Mouse (Mus musculus): ENCODE data around the gene Mrfap1. TPM values are rescaled to one million over a fixed set of nuclear protein-coding genes. Genes with fewer than 3 reads are reported as not detected.
"Not testable (repeated sequence)": the region's sequence is repeated elsewhere in the genome, so short reads cannot be mapped to it uniquely, and the experiment has no call there.

The Mrfap1 gene
- 294 and 302 TPM in 2 replicates for polyA plus RNA-seq (2015; fragmentation: Nextera tagmentation; extraction: Ambion mirVana)

DNA sequence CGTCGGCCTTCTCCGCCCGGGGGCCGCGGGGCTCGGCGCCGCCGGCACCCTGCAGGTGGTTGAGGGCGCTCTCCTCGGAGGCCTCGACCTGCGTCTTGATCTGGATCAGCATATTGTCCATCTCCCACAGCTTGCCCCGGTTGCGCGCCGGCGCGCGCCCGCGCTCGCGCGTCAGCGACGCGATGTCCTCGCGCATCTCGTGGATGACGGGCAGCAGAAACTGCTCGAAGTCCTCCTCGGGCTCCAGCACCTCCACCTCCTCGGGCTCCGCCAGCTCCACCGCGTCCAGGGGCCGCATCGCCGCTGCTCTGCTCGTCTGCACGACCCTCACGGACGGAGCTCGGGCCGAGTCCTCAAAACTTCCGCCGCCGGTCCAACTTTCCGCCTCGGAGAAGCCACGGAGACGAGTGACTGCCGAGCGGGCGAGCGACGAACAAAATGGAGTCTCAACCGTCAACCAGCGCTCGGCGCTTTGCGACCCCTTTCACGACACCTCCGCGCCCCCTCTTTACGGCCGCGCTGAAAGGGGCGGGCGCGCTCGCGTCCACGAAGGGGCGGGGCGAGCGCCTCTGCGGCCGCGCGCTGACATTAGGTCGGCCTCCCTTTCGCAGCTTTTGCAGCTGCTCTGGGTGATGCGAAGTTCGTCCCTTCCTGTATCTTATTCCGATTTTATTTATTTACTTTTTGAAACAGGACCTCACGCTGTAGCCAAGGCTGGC lies at the start of gene Mrfap1:
TSS of gene Mrfap1 (minus strand) at position 477 of the 719 bp plus-strand sequence.
- Histone ChIP-seq H3K4me3 (peak within 1 kb of the TSS; percentile 68), H3K27ac (peak within 1 kb of the TSS; percentile 96), H3K4me2 (peak within 1 kb of the TSS; percentile 60), H3K9ac (peak within 1 kb of the TSS; percentile 89), H3K36me3 (peaks cover 13% of the 10 kb centered on the region), H3K4me1 (replicated peaks) (peaks cover 14% of the 10 kb centered on the region)
- not testable (repeated sequence) for H3K9me3 ChIP-seq, H3K27me3 ChIP-seq
- under 1% methylated on average over 90 of the region's 90 CpGs for WGBS
- ATAC-seq (ENCODE audit: low FRiP score) = peak; percentile 79

DNA sequence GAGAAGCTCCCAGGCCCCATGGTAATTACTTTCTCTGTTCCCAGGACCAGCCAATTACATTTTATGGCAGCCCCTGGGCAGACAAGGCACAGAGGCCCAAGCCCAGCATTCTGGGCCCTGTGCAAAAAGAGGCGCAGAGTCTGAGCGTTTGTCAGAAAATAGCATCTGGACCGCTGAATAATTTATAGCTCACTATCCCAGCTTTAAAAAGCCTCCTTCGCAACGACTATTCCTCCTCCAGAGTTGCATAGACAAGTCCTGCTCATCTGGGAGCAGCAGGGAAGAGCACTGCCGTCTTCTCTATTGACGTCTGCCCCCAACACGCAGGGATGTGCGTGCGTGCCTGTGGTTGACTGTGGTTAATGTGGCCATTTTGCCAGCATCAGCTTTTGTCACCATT lies 47.9 kb upstream of the Mrfap1 start:
- Histone ChIP-seq H3K36me3 (no peaks in the 10 kb centered on the region), H3K4me3 (no peak overlapping the region), H3K4me2 (no peak overlapping the region), H3K27me3 (no peaks in the 10 kb centered on the region), H3K27ac (peak overlapping the region; percentile 76), H3K9me3 (no peaks in the 10 kb centered on the region), H3K4me1 (replicated peaks) (peaks cover 12% of the 10 kb centered on the region), H3K9ac (no peak overlapping the region)
- ATAC-seq (ENCODE audit: low FRiP score) = peak; percentile 46; the same call in 1 of the 2 replicates
- 53% methylated on average over 10 of the region's 10 CpGs for WGBS

DNA sequence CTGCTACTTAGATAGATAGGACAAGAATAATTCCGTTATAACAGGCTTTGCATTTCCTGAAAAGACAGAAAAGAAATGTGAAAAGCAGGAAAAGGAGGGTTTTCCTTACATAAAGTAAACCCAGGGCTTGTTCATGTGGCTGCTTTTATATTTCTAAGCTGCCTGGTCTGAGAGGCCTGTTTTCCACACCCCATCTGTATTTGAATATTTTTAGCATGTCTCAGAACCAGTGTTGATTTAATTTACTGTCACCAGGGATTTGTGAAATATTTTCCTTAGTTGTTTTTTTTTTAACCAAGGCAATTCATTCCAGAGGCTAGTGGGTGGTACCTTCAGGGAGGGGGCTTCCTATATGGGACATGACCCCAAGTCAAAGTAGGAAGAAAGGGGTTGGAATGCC lies 45.1 kb upstream of the Mrfap1 start:
- no peak overlapping the region for H3K4me3 ChIP-seq
- H3K4me2 ChIP-seq = no peak overlapping the region
- peaks cover 12% of the 10 kb centered on the region for H3K4me1 ChIP-seq (replicated peaks)
- 72% methylated on average over 1 of the region's 1 CpGs for WGBS
- no peaks in the 10 kb centered on the region for H3K9me3 ChIP-seq
- H3K9ac ChIP-seq = no peak overlapping the region
- no peak overlapping the region for H3K27ac ChIP-seq
- no peaks in the 10 kb centered on the region for H3K27me3 ChIP-seq
- no peak for ATAC-seq (ENCODE audit: low FRiP score)
- H3K36me3 ChIP-seq = no peaks in the 10 kb centered on the region

DNA sequence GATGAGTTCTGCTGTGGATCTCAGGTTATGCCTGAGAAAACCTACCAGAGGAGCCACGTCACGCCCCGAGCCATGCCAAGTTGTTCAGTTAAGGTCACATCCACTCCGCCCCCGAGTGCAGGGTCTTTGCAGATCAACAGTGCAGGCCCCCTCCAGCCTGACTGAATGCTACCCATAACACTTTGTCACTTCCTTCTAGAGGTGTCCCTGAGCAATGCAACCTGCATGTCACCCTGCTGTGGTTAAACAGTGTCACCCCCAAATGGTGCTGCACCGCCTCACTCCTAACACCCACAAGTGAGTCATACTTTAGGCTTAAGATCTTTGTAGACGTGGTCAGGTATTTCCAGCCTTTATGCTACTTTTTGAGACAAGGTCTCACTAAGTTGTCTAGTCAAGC lies 43.5 kb upstream of the Mrfap1 start:
- Histone ChIP-seq H3K4me2 (no peak overlapping the region), H3K9ac (no peak overlapping the region), H3K27ac (no peak overlapping the region), H3K4me3 (no peak overlapping the region), H3K27me3 (no peaks in the 10 kb centered on the region), H3K9me3 (no peaks in the 10 kb centered on the region), H3K4me1 (replicated peaks) (peaks cover 12% of the 10 kb centered on the region), H3K36me3 (no peaks in the 10 kb centered on the region)
- ATAC-seq (ENCODE audit: low FRiP score) = no peak
- WGBS = 87% methylated on average over 7 of the region's 7 CpGs

DNA sequence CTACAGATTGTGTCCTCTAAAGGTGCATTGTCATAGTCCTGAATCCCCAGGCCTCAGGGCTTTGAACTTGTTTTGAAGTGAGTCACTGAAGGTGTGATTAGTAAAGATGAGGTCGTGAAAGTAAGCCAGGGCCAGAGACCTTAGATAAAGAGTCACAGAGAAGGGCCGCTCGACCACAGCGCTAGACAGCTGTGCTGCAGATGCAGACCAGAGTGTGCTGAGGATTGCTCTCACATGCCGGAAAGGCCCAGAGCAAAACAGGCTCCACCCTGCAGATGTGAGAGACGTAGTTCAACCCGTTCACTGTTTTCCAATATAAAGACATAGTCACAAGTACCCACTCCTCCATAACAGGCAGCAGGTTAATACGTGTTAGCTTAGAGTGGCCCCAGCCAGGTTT lies 43.0 kb upstream of the Mrfap1 start:
- 75% methylated on average over 8 of the region's 8 CpGs for WGBS
- Histone ChIP-seq H3K4me1 (replicated peaks) (peaks cover 8% of the 10 kb centered on the region), H3K9me3 (no peaks in the 10 kb centered on the region), H3K27ac (no peak overlapping the region), H3K4me3 (no peak overlapping the region), H3K27me3 (no peaks in the 10 kb centered on the region), H3K9ac (no peak overlapping the region), H3K4me2 (no peak overlapping the region), H3K36me3 (no peaks in the 10 kb centered on the region)
- ATAC-seq (ENCODE audit: low FRiP score) = no peak

DNA sequence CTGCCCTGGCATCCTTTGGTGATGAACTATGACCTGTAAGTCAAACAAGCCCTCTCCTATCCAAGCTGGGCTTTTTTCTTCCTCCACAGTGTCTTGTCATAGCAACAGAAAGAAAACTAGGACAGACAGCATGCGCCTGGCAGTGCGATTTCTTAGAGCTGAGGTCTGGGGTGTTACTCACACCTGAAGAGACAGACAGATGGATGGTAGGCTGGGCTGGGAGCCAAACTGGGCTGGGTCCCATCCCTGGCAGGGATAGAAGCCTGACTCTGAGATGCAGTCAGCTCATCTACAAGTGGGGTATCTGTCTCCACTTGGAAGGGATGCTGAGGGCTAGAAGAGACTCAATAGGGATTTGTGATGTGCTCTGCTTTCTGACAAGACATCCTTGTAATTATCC lies 42.5 kb upstream of the Mrfap1 start:
- 87% methylated on average over 2 of the region's 2 CpGs for WGBS
- Histone ChIP-seq H3K9ac (no peak overlapping the region), H3K4me2 (no peak overlapping the region), H3K36me3 (no peaks in the 10 kb centered on the region), H3K9me3 (no peaks in the 10 kb centered on the region), H3K27ac (no peak overlapping the region), H3K4me1 (replicated peaks) (peaks cover 2% of the 10 kb centered on the region), H3K27me3 (0 out of 2 replicates have a peak, but pooled peaks cover 1% of the 10 kb centered on the region), H3K4me3 (no peak overlapping the region)
- no peak for ATAC-seq (ENCODE audit: low FRiP score)

DNA sequence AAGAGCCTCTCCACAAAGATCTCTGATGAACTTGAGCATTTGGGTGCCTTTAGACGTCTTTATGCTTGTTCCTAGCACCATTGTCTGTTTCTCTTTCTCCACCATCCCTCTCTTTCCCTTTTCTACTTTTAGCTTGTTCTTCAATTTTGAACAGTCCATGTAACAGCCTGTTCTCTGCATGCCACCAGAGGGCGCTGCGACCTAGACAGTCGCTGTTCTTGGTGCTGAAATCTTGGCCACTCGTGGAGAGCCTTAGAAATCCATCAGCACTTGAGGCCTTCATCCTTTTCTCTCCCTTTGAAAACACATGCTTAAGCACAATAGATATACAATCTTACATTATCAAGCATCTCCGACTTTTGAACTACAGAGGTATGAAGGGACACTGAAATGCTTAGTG lies 39.4 kb upstream of the Mrfap1 start:
- no peak overlapping the region for H3K9ac ChIP-seq
- no peak overlapping the region for H3K4me3 ChIP-seq
- H3K9me3 ChIP-seq = no peaks in the 10 kb centered on the region
- 0 out of 2 replicates have a peak, but pooled peaks have one; percentile 41 for ATAC-seq (ENCODE audit: low FRiP score)
- H3K27ac ChIP-seq = no peak overlapping the region
- WGBS = 2% methylated on average over 6 of the region's 6 CpGs
- no peak overlapping the region for H3K4me2 ChIP-seq
- no peaks in the 10 kb centered on the region for H3K36me3 ChIP-seq
- H3K4me1 ChIP-seq (replicated peaks) = peaks cover 2% of the 10 kb centered on the region
- H3K27me3 ChIP-seq = 0 out of 2 replicates have a peak, but pooled peaks cover 6% of the 10 kb centered on the region

DNA sequence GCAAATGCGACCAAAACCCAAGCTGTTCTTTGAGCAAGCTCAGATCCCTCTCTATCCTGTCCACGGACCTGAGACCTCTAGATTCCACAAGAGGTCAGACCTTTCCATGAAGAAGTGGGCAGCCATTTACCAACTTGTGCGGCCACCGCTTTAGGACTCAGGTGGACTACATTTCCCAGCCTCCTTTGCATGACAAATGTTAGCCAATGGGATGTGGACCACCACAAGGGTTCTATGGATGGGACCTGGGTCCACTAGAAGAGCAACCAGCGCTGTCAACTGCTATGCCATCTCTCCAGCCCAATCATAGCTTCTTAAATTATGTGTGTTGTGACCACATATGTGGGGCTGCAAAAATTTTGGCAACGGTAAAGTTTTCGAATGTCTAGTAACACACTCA lies 34.7 kb upstream of the Mrfap1 start:
- peaks cover 4% of the 10 kb centered on the region; the same call in 1 of the 2 replicates for H3K36me3 ChIP-seq
- H3K4me1 ChIP-seq (replicated peaks) = peaks cover 12% of the 10 kb centered on the region
- H3K9me3 ChIP-seq = no peaks in the 10 kb centered on the region
- no peak overlapping the region for H3K27ac ChIP-seq
- no peak overlapping the region for H3K9ac ChIP-seq
- peak overlapping the region; percentile 63 for H3K4me2 ChIP-seq
- H3K27me3 ChIP-seq = 0 out of 2 replicates have a peak, but pooled peaks cover 6% of the 10 kb centered on the region
- H3K4me3 ChIP-seq = no peak overlapping the region
- WGBS = 66% methylated on average over 7 of the region's 7 CpGs
- ATAC-seq (ENCODE audit: low FRiP score) = peak; percentile 38; the same call in 1 of the 2 replicates

DNA sequence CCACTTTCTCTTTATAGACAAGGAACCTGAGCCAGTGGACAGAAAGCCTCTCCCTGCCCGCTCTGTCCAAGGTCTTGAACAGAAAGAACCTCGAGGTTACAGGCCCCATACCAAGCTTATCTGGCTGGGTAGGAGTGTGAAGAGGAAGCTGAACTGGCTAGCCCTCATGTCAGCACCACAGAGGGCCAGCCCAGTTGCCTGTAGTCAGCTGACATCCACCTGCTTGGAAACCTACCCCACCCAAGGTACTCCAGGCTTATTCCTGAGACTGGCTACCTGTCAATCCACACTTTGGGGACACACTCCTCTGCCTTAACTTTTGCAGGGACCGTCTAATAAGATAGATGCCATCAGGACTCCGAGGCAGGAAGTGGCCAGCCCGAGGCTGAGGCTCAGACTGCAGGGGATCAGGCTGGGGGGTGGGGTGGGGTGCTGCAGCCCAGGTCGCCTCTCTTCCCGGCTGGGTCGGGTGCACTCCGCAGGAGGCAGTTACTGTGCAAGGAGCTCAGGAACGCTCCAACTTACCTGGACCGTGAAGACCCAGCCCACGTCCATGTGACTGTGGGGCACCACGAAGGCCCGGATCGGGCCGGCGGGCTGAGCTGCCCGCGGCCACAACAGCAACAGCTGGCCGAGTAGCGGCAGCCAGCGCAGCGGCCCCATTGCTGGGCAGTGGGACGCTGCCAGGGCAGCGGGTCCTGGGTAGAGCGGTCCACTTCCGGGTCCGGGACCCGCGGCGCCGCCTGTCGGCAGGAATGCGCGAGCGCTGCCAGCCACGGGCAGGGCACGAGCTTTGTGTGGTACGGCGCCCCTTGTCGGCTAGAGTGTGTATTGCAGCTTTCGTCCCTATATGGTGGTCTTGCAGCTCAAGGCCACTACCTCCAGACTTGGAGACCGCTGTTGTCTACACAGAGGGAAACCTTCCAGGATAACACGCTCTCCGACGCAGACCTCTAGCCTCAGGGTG lies 33.6 kb upstream of the Mrfap1 start, which contains the start of gene Man2b2:
TSS of gene Man2b2 (minus strand) at position 741 of the 967 bp plus-strand sequence.
- Histone ChIP-seq H3K27me3 (0 out of 2 replicates have a peak, but pooled peaks cover 6% of the 10 kb centered on the region), H3K9me3 (no peaks in the 10 kb centered on the region), H3K36me3 (peaks cover 12% of the 10 kb centered on the region), H3K9ac (peak within 1 kb of the TSS; percentile 70), H3K4me2 (peak within 1 kb of the TSS; percentile 63), H3K4me3 (peak within 1 kb of the TSS; percentile 47), H3K4me1 (replicated peaks) (peaks cover 12% of the 10 kb centered on the region), H3K27ac (no peak within 1 kb of the TSS)
- WGBS = 4% methylated on average over 46 of the region's 46 CpGs
- peak; percentile 70 for ATAC-seq (ENCODE audit: low FRiP score)

DNA sequence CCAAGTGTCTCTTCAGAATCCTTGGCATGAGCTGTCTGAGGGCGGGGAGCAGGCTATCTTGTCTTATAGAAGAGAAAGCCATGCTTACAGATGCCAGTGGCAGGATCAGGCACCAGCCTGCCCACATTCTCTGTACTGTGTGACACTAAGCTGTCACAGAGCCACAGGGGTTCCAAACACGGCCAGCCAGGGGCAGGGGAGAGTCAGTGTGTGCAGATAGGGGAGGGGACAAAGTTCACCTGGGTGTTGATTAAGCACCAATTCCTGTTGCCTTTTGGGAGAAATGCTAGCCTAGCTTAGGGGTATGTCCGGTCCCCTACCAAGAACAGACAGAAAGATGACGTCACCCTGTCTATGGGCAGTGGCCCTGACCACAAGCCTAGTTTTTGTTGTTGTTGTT lies 32.5 kb upstream of the Mrfap1 start:
- Histone ChIP-seq H3K4me1 (replicated peaks) (peaks cover 12% of the 10 kb centered on the region), H3K36me3 (peaks cover 19% of the 10 kb centered on the region), H3K4me2 (no peak overlapping the region), H3K27ac (no peak overlapping the region), H3K9me3 (no peaks in the 10 kb centered on the region), H3K9ac (no peak overlapping the region), H3K27me3 (0 out of 2 replicates have a peak, but pooled peaks cover 6% of the 10 kb centered on the region), H3K4me3 (no peak overlapping the region)
- ATAC-seq (ENCODE audit: low FRiP score) = no peak
- WGBS = 75% methylated on average over 4 of the region's 4 CpGs

DNA sequence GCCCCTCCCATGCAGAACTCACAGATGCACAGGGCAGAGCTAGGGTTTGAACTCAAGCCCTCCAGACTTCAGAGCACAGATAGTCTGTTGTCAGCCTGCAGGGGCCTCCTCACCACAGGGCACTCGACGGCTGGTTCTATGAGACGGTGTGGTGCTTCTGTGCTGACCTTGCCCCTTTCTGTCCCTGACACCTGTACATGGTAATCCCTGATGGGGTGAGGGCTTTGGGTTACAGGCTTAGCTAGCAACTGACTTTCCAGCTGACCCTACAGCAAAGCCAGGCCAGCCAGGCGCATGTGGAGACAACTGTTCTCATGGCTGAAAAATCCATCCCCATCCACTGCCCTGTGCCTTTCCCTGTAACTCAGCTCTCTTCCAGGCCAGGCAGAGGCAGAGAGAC lies 26.3 kb upstream of the Mrfap1 start:
- Histone ChIP-seq H3K36me3 (peaks cover 57% of the 10 kb centered on the region), H3K9ac (no peak overlapping the region), H3K4me1 (replicated peaks) (no peaks in the 10 kb centered on the region), H3K9me3 (no peaks in the 10 kb centered on the region), H3K27ac (no peak overlapping the region), H3K4me2 (no peak overlapping the region), H3K4me3 (no peak overlapping the region), H3K27me3 (no peaks in the 10 kb centered on the region)
- WGBS = 89% methylated on average over 4 of the region's 4 CpGs
- ATAC-seq (ENCODE audit: low FRiP score) = no peak

DNA sequence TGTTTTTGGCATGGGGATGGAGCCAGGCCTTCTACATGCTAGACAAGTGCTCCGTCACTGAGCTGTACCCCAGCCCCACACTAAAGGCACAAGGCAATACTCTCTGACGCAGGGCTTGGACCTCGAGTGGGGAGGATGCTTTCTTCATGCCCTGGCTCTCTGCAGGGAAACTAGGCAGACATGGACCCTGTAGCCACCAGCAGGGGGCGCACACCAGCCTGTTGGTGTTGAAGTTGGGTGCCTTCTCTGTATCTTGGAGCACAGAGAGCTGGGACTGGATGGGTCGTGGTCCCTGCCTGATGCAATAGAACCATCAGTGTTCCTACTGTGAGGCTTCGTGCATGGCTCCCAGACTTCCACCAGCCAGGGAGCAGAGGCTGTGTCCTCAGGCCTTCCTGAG lies 23.6 kb upstream of the Mrfap1 start:
- Histone ChIP-seq H3K27me3 (no peaks in the 10 kb centered on the region), H3K36me3 (peaks cover 59% of the 10 kb centered on the region), H3K4me2 (no peak overlapping the region), H3K4me3 (no peak overlapping the region), H3K9me3 (no peaks in the 10 kb centered on the region), H3K9ac (no peak overlapping the region), H3K4me1 (replicated peaks) (no peaks in the 10 kb centered on the region), H3K27ac (no peak overlapping the region)
- 43% methylated on average over 6 of the region's 6 CpGs for WGBS
- 0 out of 2 replicates have a peak, but pooled peaks have one; percentile 24 for ATAC-seq (ENCODE audit: low FRiP score)
